Mouse (Mus musculus): Measurements from ENCODE around the gene Cep128.

Cep128 gene

GRCm38 (mm10) chr12:91064368-91064999, 319.7 kb downstream of the Cep128 start:
- no peak for DNase-seq (ENCODE audit: extremely low read depth, low read depth, low spot score)

- no peak for DNase-seq (ENCODE audit: extremely low read depth, low read depth, low spot score)
Measured at GRCm38 (mm10) chr12:91063337-91064015, 320.7 kb downstream of the Cep128 start.

GRCm38 (mm10) chr12:91062681-91063080, 321.5 kb downstream of the Cep128 start:
- DNase-seq (ENCODE audit: extremely low read depth, low read depth, low spot score) = no peak

GRCm38 (mm10) chr12:91059704-91060318, 324.4 kb downstream of the Cep128 start:
- no peak for DNase-seq (ENCODE audit: extremely low read depth, low read depth, low spot score)

GRCm38 (mm10) chr12:91056885-91057284, 327.3 kb downstream of the Cep128 start:
- no peak for DNase-seq (ENCODE audit: extremely low read depth, low read depth, low spot score)

- no peak for DNase-seq (ENCODE audit: extremely low read depth, low read depth, low spot score)
Measured at GRCm38 (mm10) chr12:91052301-91052700, 331.9 kb downstream of the Cep128 start.

GRCm38 (mm10) chr12:91050593-91051325, 333.4 kb downstream of the Cep128 start:
- peak; percentile 42 for DNase-seq (ENCODE audit: extremely low read depth, low read depth, low spot score)

- DNase-seq (ENCODE audit: extremely low read depth, low read depth, low spot score) = peak; percentile 75
Measured at GRCm38 (mm10) chr12:91041363-91041762, 342.8 kb downstream of the Cep128 start.

- peak; percentile 45 for DNase-seq (ENCODE audit: extremely low read depth, low read depth, low spot score)
Measured at GRCm38 (mm10) chr12:91040267-91040905, 343.8 kb downstream of the Cep128 start.

GRCm38 (mm10) chr12:91029116-91029515, 355.1 kb downstream of the Cep128 start:
- DNase-seq (ENCODE audit: extremely low read depth, low read depth, low spot score) = no peak

GRCm38 (mm10) chr12:91027681-91028080, 356.5 kb downstream of the Cep128 start:
- DNase-seq (ENCODE audit: extremely low read depth, low read depth, low spot score) = no peak

- no peak for DNase-seq (ENCODE audit: extremely low read depth, low read depth, low spot score)
Measured at GRCm38 (mm10) chr12:91027100-91027499, 357.1 kb downstream of the Cep128 start.

- no peak for DNase-seq (ENCODE audit: extremely low read depth, low read depth, low spot score)
Measured at GRCm38 (mm10) chr12:91015075-91015474, 369.1 kb downstream of the Cep128 start.

- DNase-seq (ENCODE audit: extremely low read depth, low read depth, low spot score) = no peak
Measured at GRCm38 (mm10) chr12:91013043-91013442, 371.2 kb downstream of the Cep128 start.

GRCm38 (mm10) chr12:91012184-91012583, 372.0 kb downstream of the Cep128 start:
- no peak for DNase-seq (ENCODE audit: extremely low read depth, low read depth, low spot score)

GRCm38 (mm10) chr12:91008736-91009135, 375.5 kb downstream of the Cep128 start:
- DNase-seq (ENCODE audit: extremely low read depth, low read depth, low spot score) = no peak

GRCm38 (mm10) chr12:91008170-91008569, 376.0 kb downstream of the Cep128 start:
- no peak for DNase-seq (ENCODE audit: extremely low read depth, low read depth, low spot score)

GRCm38 (mm10) chr12:90997539-90997938, 386.7 kb downstream of the Cep128 start:
- DNase-seq (ENCODE audit: extremely low read depth, low read depth, low spot score) = no peak

GRCm38 (mm10) chr12:90993331-90993730, 390.9 kb downstream of the Cep128 start:
- no peak for DNase-seq (ENCODE audit: extremely low read depth, low read depth, low spot score)

- no peak for DNase-seq (ENCODE audit: extremely low read depth, low read depth, low spot score)
Measured at GRCm38 (mm10) chr12:90987782-90988181, 396.4 kb downstream of the Cep128 start.

- DNase-seq (ENCODE audit: extremely low read depth, low read depth, low spot score) = no peak
Measured at GRCm38 (mm10) chr12:90987259-90987658, 396.9 kb downstream of the Cep128 start.

Data from fat pad, adult 2 months (tissue).